Mouse (Mus musculus) skeletal muscle tissue, postnatal 0 days (tissue): ENCODE results near the gene Cadps. TPM values are rescaled to one million over a fixed set of nuclear protein-coding genes. Genes with fewer than 3 reads are reported as not detected.

Experiments used
- polyA plus RNA-seq: library from polyadenylated mRNA; unstranded; fragments of >200 nt; fragmentation: Nextera tagmentation; extraction: Ambion mirVana; gene quantifications from 2 replicates; pipeline ENCODE4 v1.2.1, GENCODE M21; 2015

The Cadps gene
- polyA plus RNA-seq = 0.06 and 0.09 TPM in 2 replicates

GRCm38 (mm10) chr14:12822491-12823219 lies at the start of gene Cadps:
Gene Cadps, minus strand, starts transcription at chr14:12823079.

GRCm38 (mm10) chr14:12348089-12348488 lies 474.8 kb downstream of the Cadps start, which contains the start of gene Fezf2:
Gene Fezf2, minus strand, starts transcription at chr14:12348189.

